Mouse (Mus musculus): ENCODE results near the gene Phactr1. TPM values are rescaled to one million over a fixed set of nuclear protein-coding genes. Genes with fewer than 3 reads are reported as not detected.

Phactr1 gene
- polyA plus RNA-seq, 1 experiment from 2014 or later = 0.61 TPM

DNA sequence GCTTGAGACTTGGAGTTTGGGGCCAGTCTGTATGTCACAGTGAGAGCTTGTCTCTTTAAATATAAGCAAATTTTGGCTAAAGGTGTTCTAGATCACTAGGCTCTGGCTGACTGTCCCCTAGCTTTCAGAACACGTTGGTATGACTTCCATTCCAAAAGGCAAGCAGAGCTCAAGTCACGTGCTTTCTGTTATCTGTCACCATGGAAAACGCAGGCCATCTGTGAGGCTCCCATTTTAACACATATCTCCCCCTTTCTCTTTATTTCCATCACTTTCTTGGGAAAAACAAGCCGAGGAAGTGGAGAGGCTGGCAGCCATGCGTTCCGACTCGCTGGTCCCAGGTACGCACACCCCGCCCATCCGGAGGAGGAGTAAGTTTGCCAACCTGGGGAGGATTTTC is 275.9 kb downstream of the Phactr1 start:
- Histone ChIP-seq H3K9me3 (replicated peaks; ENCODE audit: control insufficient read depth, low read length) (no peaks in the 10 kb centered on the region), H3K27me3 (ENCODE audit: control insufficient read depth, insufficient read depth, low read depth, low read length) (no peaks in the 10 kb centered on the region), H3K36me3 (ENCODE audit: control insufficient read depth, insufficient read depth) (no peaks in the 10 kb centered on the region), H3K4me3 (ENCODE audit: low read depth, low read length) (no peak overlapping the region), H3K4me1 (ENCODE audit: control insufficient read depth, low read depth, low read length) (no peaks in the 10 kb centered on the region), H3K4me2 (ENCODE audit: low read depth, low read length) (no peak overlapping the region), H3K9ac (ENCODE audit: low read depth, low read length) (no peak overlapping the region), H3K27ac (ENCODE audit: low read length) (no peak overlapping the region)
- 70% methylated on average over 10 of the region's 10 CpGs for WGBS (ENCODE audit: insufficient replicate concordance)
- no peak for ATAC-seq (ENCODE audit: low read depth)

DNA sequence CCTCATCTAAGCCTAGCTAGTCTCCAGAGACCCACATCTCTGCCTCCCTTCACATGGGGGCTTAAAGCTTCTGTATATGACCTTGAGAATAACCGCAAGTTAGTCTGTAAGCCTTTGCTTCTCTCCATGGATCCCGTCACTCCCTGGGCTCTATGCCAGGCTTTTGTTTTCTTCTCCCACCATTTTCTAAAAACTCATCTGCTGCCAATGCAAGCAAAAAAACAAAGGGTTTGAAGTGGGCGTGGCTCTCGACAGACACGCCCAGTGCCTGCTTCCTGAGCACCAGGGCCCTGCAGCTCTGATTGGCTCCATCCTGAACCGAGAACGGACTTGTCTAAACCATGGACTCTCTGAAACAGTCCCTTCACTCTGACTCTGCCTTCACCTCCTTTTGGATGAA is 277.4 kb downstream of the Phactr1 start:
- Histone ChIP-seq H3K4me2 (ENCODE audit: low read depth, low read length) (no peak overlapping the region), H3K9ac (ENCODE audit: low read depth, low read length) (no peak overlapping the region), H3K4me3 (ENCODE audit: low read depth, low read length) (no peak overlapping the region), H3K36me3 (ENCODE audit: control insufficient read depth, insufficient read depth) (no peaks in the 10 kb centered on the region), H3K9me3 (replicated peaks; ENCODE audit: control insufficient read depth, low read length) (no peaks in the 10 kb centered on the region), H3K4me1 (ENCODE audit: control insufficient read depth, low read depth, low read length) (no peaks in the 10 kb centered on the region), H3K27me3 (ENCODE audit: control insufficient read depth, insufficient read depth, low read depth, low read length) (no peaks in the 10 kb centered on the region), H3K27ac (ENCODE audit: low read length) (no peak overlapping the region)
- 51% methylated on average over 7 of the region's 7 CpGs for WGBS (ENCODE audit: insufficient replicate concordance)
- no peak for ATAC-seq (ENCODE audit: low read depth)

DNA sequence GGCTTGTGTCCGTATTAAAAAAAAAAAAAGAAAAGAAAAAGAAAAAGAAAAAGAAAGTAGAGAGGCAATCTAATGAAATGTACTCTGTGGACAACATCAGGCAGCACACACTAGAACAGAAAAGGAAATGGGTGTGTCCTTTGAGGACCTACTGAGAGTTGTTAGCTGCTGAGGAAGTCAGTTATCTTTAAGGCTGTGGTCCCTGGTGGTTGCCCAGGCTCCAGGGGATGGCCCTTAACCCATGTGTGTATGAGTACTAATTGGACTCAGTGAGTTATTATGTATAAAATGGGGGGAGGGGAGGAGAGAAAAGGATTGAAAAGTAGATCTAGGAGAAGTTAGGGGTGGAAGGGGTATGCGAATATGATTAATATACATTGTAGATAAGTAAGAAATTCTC is 278.4 kb downstream of the Phactr1 start:
- no peaks in the 10 kb centered on the region for H3K4me1 ChIP-seq (ENCODE audit: control insufficient read depth, low read depth, low read length)
- H3K9ac ChIP-seq (ENCODE audit: low read depth, low read length) = no peak overlapping the region
- no peak overlapping the region for H3K4me3 ChIP-seq (ENCODE audit: low read depth, low read length)
- 67% methylated on average over 2 of the region's 2 CpGs for WGBS (ENCODE audit: insufficient replicate concordance)
- H3K27me3 ChIP-seq (ENCODE audit: control insufficient read depth, insufficient read depth, low read depth, low read length) = no peaks in the 10 kb centered on the region
- no peak overlapping the region for H3K27ac ChIP-seq (ENCODE audit: low read length)
- H3K36me3 ChIP-seq (ENCODE audit: control insufficient read depth, insufficient read depth) = no peaks in the 10 kb centered on the region
- no peaks in the 10 kb centered on the region for H3K9me3 ChIP-seq (replicated peaks; ENCODE audit: control insufficient read depth, low read length)
- H3K4me2 ChIP-seq (ENCODE audit: low read depth, low read length) = no peak overlapping the region
- ATAC-seq (ENCODE audit: low read depth) = no peak

DNA sequence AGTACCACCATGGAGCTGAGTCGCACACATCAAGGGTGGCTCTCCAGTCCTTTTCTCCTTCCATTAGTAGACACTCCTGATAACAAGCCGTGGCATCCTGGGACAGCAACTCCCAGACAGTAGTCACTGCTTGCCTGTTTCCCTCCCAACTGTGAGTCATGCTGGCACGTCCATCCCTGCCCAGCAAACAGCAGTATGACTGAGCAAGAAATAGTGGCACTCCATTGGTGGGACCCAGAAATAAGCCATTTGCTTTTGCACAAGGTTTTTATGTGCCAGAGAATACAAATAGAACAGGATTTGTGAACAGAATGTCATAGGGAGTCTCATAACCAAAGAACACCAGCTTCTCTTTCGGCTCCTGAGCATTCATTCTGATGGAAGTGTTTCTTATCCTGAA is 281.1 kb downstream of the Phactr1 start:
- ATAC-seq (ENCODE audit: low read depth) = no peak
- Histone ChIP-seq H3K4me2 (ENCODE audit: low read depth, low read length) (no peak overlapping the region), H3K4me1 (ENCODE audit: control insufficient read depth, low read depth, low read length) (no peaks in the 10 kb centered on the region), H3K9ac (ENCODE audit: low read depth, low read length) (no peak overlapping the region), H3K9me3 (replicated peaks; ENCODE audit: control insufficient read depth, low read length) (no peaks in the 10 kb centered on the region), H3K36me3 (ENCODE audit: control insufficient read depth, insufficient read depth) (no peaks in the 10 kb centered on the region), H3K27ac (ENCODE audit: low read length) (no peak overlapping the region), H3K4me3 (ENCODE audit: low read depth, low read length) (no peak overlapping the region), H3K27me3 (ENCODE audit: control insufficient read depth, insufficient read depth, low read depth, low read length) (no peaks in the 10 kb centered on the region)
- 48% methylated on average over 4 of the region's 4 CpGs for WGBS (ENCODE audit: insufficient replicate concordance)

DNA sequence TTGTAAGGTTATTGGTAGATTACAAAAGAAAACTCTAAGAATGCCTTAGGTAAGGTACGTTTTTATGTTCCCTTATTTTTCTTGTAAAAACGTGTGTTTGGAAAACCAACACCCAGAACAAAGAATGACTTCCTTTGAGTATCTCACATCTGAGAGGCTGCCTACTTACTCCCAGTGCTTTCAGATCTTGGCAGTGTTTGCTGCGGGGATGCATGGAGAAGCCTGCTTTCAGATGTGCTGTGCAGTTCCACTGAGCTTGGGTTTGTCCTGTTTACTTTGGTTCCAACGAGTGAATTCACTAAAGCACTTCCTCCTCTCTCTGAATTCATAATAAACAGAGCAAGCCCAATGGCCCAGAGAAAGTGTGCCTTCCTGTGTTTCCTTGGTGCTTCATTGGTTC is 288.1 kb downstream of the Phactr1 start:
- no peak for ATAC-seq (ENCODE audit: low read depth)
- 50% methylated on average over 4 of the region's 4 CpGs for WGBS (ENCODE audit: insufficient replicate concordance)

DNA sequence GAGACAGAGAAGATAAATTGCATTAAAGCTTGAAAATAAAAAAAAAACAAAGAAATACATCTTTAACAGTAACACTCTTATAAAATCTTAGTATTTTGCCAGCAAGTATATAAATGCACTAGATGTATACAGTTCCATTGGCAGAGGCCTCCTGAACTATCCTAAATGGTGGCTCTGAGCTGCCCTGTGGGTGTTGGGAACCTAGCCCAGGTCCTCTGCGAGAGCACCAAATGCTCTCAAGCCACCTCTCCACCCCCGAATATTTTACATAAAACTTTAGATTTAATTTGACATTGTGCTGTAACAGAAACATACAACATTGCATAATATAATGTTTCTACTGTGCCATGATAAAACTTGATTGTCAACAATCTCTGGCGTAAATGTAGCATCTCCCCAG is 293.1 kb downstream of the Phactr1 start:
- Histone ChIP-seq H3K36me3 (ENCODE audit: control insufficient read depth, insufficient read depth) (no peaks in the 10 kb centered on the region), H3K9ac (ENCODE audit: low read depth, low read length) (no peak overlapping the region), H3K4me2 (ENCODE audit: low read depth, low read length) (no peak overlapping the region), H3K4me3 (ENCODE audit: low read depth, low read length) (no peak overlapping the region), H3K4me1 (ENCODE audit: control insufficient read depth, low read depth, low read length) (no peaks in the 10 kb centered on the region), H3K9me3 (replicated peaks; ENCODE audit: control insufficient read depth, low read length) (no peaks in the 10 kb centered on the region), H3K27me3 (ENCODE audit: control insufficient read depth, insufficient read depth, low read depth, low read length) (no peaks in the 10 kb centered on the region), H3K27ac (ENCODE audit: low read length) (no peak overlapping the region)
- WGBS (ENCODE audit: insufficient replicate concordance) = 65% methylated on average over 3 of the region's 3 CpGs
- ATAC-seq (ENCODE audit: low read depth) = no peak

More for the DNA sequence above, 288.1 kb downstream of the Phactr1 start:
- no peak overlapping the region for H3K4me3 ChIP-seq (ENCODE audit: low read depth, low read length)
- no peak overlapping the region for H3K27ac ChIP-seq (ENCODE audit: low read length)
- H3K4me2 ChIP-seq (ENCODE audit: low read depth, low read length) = no peak overlapping the region
- H3K27me3 ChIP-seq (ENCODE audit: control insufficient read depth, insufficient read depth, low read depth, low read length) = no peaks in the 10 kb centered on the region
- no peaks in the 10 kb centered on the region for H3K4me1 ChIP-seq (ENCODE audit: control insufficient read depth, low read depth, low read length)
- H3K9ac ChIP-seq (ENCODE audit: low read depth, low read length) = no peak overlapping the region
- no peaks in the 10 kb centered on the region for H3K36me3 ChIP-seq (ENCODE audit: control insufficient read depth, insufficient read depth)
- no peaks in the 10 kb centered on the region for H3K9me3 ChIP-seq (replicated peaks; ENCODE audit: control insufficient read depth, low read length)

DNA sequence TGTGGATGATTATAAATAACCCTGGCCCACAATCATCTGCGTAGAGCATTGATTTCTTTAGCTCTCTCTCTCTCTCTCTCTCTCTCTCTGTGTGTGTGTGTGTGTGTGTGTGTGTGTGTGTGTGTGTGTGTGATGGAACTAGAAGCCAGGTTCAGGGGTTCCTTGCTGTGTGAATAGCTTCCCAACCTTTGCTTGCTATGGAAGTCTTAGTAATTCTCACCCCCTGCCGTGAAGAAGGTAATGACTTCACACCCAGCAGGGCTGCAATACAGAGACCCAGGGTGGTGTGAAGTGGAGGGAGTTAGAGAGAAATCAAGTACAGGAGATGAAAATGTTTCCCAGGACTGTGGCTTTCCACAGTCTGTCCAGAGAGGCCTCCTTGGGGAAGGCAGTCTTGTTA is 293.5 kb downstream of the Phactr1 start:
- H3K27me3 ChIP-seq (ENCODE audit: control insufficient read depth, insufficient read depth, low read depth, low read length) = no peaks in the 10 kb centered on the region
- H3K9me3 ChIP-seq (replicated peaks; ENCODE audit: control insufficient read depth, low read length) = no peaks in the 10 kb centered on the region
- H3K27ac ChIP-seq (ENCODE audit: low read length) = no peak overlapping the region
- no peak overlapping the region for H3K4me2 ChIP-seq (ENCODE audit: low read depth, low read length)
- H3K36me3 ChIP-seq (ENCODE audit: control insufficient read depth, insufficient read depth) = no peaks in the 10 kb centered on the region
- no peak overlapping the region for H3K4me3 ChIP-seq (ENCODE audit: low read depth, low read length)
- 47% methylated on average over 2 of the region's 2 CpGs for WGBS (ENCODE audit: insufficient replicate concordance)
- no peaks in the 10 kb centered on the region for H3K4me1 ChIP-seq (ENCODE audit: control insufficient read depth, low read depth, low read length)
- H3K9ac ChIP-seq (ENCODE audit: low read depth, low read length) = no peak overlapping the region
- no peak for ATAC-seq (ENCODE audit: low read depth)

DNA sequence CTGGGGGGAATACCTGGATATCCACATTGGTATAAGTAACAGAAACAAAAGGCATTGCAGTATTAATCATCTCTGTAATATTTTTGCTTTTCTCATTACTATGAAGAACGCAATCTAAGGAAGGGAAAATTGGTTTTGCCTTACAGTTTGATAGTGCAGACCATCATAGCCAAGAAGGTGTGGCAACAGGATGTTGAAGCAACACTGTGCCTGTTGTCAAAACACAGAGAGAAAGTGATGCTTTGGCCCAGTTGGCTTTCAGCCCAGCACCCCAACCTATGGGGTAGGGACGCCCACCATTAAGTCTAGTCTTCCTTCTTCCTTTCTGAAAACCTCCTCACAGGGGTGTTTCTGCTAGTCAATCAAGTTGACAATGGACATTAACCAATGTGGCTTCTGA is 294.1 kb downstream of the Phactr1 start:
- no peaks in the 10 kb centered on the region for H3K9me3 ChIP-seq (replicated peaks; ENCODE audit: control insufficient read depth, low read length)
- ATAC-seq (ENCODE audit: low read depth) = no peak
- 59% methylated on average over 2 of the region's 2 CpGs for WGBS (ENCODE audit: insufficient replicate concordance)
- H3K4me2 ChIP-seq (ENCODE audit: low read depth, low read length) = no peak overlapping the region
- no peak overlapping the region for H3K27ac ChIP-seq (ENCODE audit: low read length)
- H3K4me3 ChIP-seq (ENCODE audit: low read depth, low read length) = no peak overlapping the region
- no peaks in the 10 kb centered on the region for H3K36me3 ChIP-seq (ENCODE audit: control insufficient read depth, insufficient read depth)
- H3K27me3 ChIP-seq (ENCODE audit: control insufficient read depth, insufficient read depth, low read depth, low read length) = no peaks in the 10 kb centered on the region
- no peaks in the 10 kb centered on the region for H3K4me1 ChIP-seq (ENCODE audit: control insufficient read depth, low read depth, low read length)
- H3K9ac ChIP-seq (ENCODE audit: low read depth, low read length) = no peak overlapping the region

DNA sequence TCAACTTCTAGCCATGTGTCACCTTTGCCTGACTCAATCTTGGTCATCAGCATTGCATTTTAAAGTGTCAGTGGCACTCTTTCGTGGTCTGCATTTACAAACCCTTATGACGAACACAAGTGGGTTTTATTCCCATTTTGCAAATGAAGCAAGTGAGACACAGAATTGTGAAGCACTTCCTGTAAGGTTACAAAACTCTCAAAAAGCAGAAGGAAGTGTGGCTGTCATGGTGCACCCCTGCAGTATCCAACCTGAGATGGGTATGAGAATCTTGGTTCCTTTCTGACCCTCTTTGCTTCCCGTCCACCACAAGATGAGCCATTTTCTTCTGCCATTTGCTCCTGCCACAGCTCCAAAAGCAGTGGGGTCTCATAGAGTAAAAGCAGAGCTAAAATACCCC is 295.7 kb downstream of the Phactr1 start:
- no peaks in the 10 kb centered on the region for H3K36me3 ChIP-seq (ENCODE audit: control insufficient read depth, insufficient read depth)
- WGBS (ENCODE audit: insufficient replicate concordance) = 47% methylated on average over 3 of the region's 3 CpGs
- no peaks in the 10 kb centered on the region for H3K4me1 ChIP-seq (ENCODE audit: control insufficient read depth, low read depth, low read length)
- H3K9ac ChIP-seq (ENCODE audit: low read depth, low read length) = no peak overlapping the region
- no peak overlapping the region for H3K4me3 ChIP-seq (ENCODE audit: low read depth, low read length)
- ATAC-seq (ENCODE audit: low read depth) = no peak
- no peak overlapping the region for H3K4me2 ChIP-seq (ENCODE audit: low read depth, low read length)
- no peak overlapping the region for H3K27ac ChIP-seq (ENCODE audit: low read length)
- no peaks in the 10 kb centered on the region for H3K9me3 ChIP-seq (replicated peaks; ENCODE audit: control insufficient read depth, low read length)
- H3K27me3 ChIP-seq (ENCODE audit: control insufficient read depth, insufficient read depth, low read depth, low read length) = no peaks in the 10 kb centered on the region

DNA sequence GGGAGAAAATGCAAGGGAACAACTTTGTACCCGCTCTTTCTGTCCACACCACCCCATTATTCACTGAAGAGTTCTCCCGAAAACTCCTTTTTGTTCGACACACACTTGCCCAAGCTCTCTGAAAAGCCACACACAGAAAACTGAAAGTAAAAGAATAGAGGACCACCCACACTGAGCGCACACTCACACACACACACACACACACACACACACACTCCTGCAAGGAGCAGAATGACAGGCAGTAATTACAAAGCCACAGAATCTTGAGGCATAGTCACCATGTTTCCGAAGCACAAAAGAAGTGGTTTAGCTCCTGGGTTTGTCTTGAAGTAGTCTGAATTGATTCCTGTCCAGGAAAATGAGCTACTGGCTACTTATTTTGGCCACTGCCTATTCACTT is 296.5 kb downstream of the Phactr1 start:
- no peaks in the 10 kb centered on the region for H3K9me3 ChIP-seq (replicated peaks; ENCODE audit: control insufficient read depth, low read length)
- ATAC-seq (ENCODE audit: low read depth) = no peak
- WGBS (ENCODE audit: insufficient replicate concordance) = 67% methylated on average over 5 of the region's 5 CpGs
- H3K36me3 ChIP-seq (ENCODE audit: control insufficient read depth, insufficient read depth) = no peaks in the 10 kb centered on the region
- H3K9ac ChIP-seq (ENCODE audit: low read depth, low read length) = no peak overlapping the region
- H3K27me3 ChIP-seq (ENCODE audit: control insufficient read depth, insufficient read depth, low read depth, low read length) = no peaks in the 10 kb centered on the region
- no peak overlapping the region for H3K4me2 ChIP-seq (ENCODE audit: low read depth, low read length)
- H3K4me3 ChIP-seq (ENCODE audit: low read depth, low read length) = no peak overlapping the region
- H3K4me1 ChIP-seq (ENCODE audit: control insufficient read depth, low read depth, low read length) = no peaks in the 10 kb centered on the region
- H3K27ac ChIP-seq (ENCODE audit: low read length) = no peak overlapping the region
